In the genomic region with DNA sequence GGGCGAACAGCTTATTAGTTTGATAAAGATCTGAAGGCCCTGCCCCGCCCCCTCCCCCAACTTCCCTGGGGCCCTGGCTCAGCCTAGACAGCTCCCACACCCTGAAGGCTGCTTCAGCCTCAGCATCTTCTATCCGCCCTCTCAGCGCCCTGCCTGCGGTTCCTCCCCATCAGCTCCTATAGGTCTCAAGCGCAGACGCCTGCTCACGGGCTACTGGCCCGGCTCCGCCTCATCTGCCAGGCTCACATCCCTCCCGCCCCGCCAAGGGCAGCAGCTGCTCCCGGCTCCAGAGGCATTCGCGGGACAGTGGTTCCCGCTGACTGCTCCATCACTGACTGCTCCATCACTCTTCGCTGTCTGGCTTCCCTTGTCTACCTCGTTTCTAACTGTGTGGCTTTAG, we compare ENCODE assay signal across 9 mouse cellular contexts. TPM values are rescaled to one million over a fixed set of nuclear protein-coding genes. Genes with fewer than 3 reads are reported as not detected.
A peak's percentile ranks its signal among the peaks of the same experiment; 100 is the strongest.
DNase-seq lines count a peak whose midpoint lies in the region; ATAC-seq lines count a peak whose summit lies in the region.
"Had no signal": no experiment of that assay in that cellular context is flagged by ENCODE, and none has a peak within 500 bp of the region (broad histone marks: within the 10 kb centered on the region; RNA-seq: fewer than 3 reads in every experiment).

A gene (plus strand): TSS at position 190 of the 400 bp plus-strand sequence.

- WGBS in forebrain, embryonic 16.5 days: 5% methylated on average over 18 of the region's 18 CpGs
- 2% methylated on average over 18 of the region's 18 CpGs for WGBS in midbrain, embryonic 14.5 days

- no peak for DNase-seq in layer of hippocampus, adult 18-20 months (ENCODE audit: low spot score in 2 of 2)
- DNase-seq in layer of hippocampus, adult 8-10 months (ENCODE audit: low spot score in 2 of 2): no peak
- peak; percentile 67 for DNase-seq in embryo, embryonic 10 days (ENCODE audit: low spot score)
- peak; percentile 70 for DNase-seq in midbrain, embryonic 14.5 days
- DNase-seq in yolk sac, embryonic 10.5 days (ENCODE audit: low spot score): no peak
- DNase-seq in frontal cortex, postnatal 14 days (ENCODE audit: low spot score in 2 of 2): no peak
- DNase-seq in lung, adult 18-20 months: no peak

- H3K4me1 ChIP-seq in forebrain, embryonic 16.5 days (replicated peaks; ENCODE audit: control insufficient read depth, insufficient read depth, low read length): peaks cover 5% of the 10 kb centered on the region; the same call in 1 of the 2 replicates
- peaks cover 8% of the 10 kb centered on the region; the same call in 1 of the 2 replicates for H3K4me1 ChIP-seq in midbrain, embryonic 14.5 days (ENCODE audit: control insufficient read depth, insufficient read depth, low read length)

- H3K27me3 ChIP-seq in forebrain, embryonic 16.5 days (replicated peaks; ENCODE audit: control insufficient read depth, insufficient read depth, low read length): peaks cover 5% of the 10 kb centered on the region; the same call in 1 of the 2 replicates
- H3K27me3 ChIP-seq in midbrain, embryonic 14.5 days (ENCODE audit: control insufficient read depth, insufficient read depth, low read length): no peaks in the 10 kb centered on the region

- no peak for ATAC-seq in forebrain, embryonic 16.5 days
- ATAC-seq in midbrain, embryonic 14.5 days (ENCODE audit: low FRiP score, low TSS enrichment): no peak

- H3K9me3 ChIP-seq in forebrain, embryonic 16.5 days (ENCODE audit: control insufficient read depth, low read length): no peaks in the 10 kb centered on the region
- no peaks in the 10 kb centered on the region for H3K9me3 ChIP-seq in midbrain, embryonic 14.5 days (ENCODE audit: control insufficient read depth, low read length)

- H3K9ac ChIP-seq in forebrain, embryonic 16.5 days (replicated peaks; ENCODE audit: low read depth, low read length): peak within 1 kb of the TSS; percentile 46; the same call in 1 of the 2 replicates
- H3K9ac ChIP-seq in midbrain, embryonic 14.5 days (replicated peaks; ENCODE audit: low read length): peak within 1 kb of the TSS; percentile 39; the same call in 1 of the 2 replicates

- H3K36me3 ChIP-seq in forebrain, embryonic 16.5 days (ENCODE audit: control insufficient read depth, insufficient read depth): no peaks in the 10 kb centered on the region
- H3K36me3 ChIP-seq in midbrain, embryonic 14.5 days (ENCODE audit: control insufficient read depth, insufficient read depth, low read length): no peaks in the 10 kb centered on the region

- no peak within 1 kb of the TSS for H3K27ac ChIP-seq in forebrain, embryonic 16.5 days (ENCODE audit: low read length)
- no peak within 1 kb of the TSS for H3K27ac ChIP-seq in midbrain, embryonic 14.5 days (replicated peaks; ENCODE audit: low read depth, low read length)

- peak within 1 kb of the TSS; percentile 37 for H3K4me2 ChIP-seq in forebrain, embryonic 16.5 days (ENCODE audit: low read length)
- H3K4me2 ChIP-seq in midbrain, embryonic 14.5 days (ENCODE audit: low read length): peak within 1 kb of the TSS; percentile 50

- H3K4me3 ChIP-seq in forebrain, embryonic 16.5 days (replicated peaks; ENCODE audit: low read length): peak within 1 kb of the TSS; percentile 28
- H3K4me3 ChIP-seq in midbrain, embryonic 14.5 days (replicated peaks; ENCODE audit: low read depth, low read length): peak within 1 kb of the TSS; percentile 24

RNA-seq across cellular contexts. Expression of the gene that starts here (rescaled TPM):
- total RNA-seq in layer of hippocampus, adult 18-20 months (2021): 10 to 100 TPM; 10.7 to 18.4 TPM
- 10 to 100 TPM in 2 of 4 experiments, 1 to 10 TPM in 2; 5.9 to 14.5 (median 10.5) TPM for total RNA-seq in layer of hippocampus, adult 8-10 months (2022)
- polyA plus RNA-seq in forebrain, embryonic 16.5 days (2015; fragmentation: Nextera tagmentation; extraction: Ambion mirVana): 0.12 TPM in 1 of 2 replicates, not detected in the other
- polyA plus RNA-seq in midbrain, embryonic 14.5 days (2014; fragmentation: Nextera tagmentation; extraction: Ambion mirVana): 0.08 and 0.22 TPM in 2 replicates
- total RNA-seq: liver, adult 2 months had no signal
- polyA plus RNA-seq: liver, adult 2 months had no signal

Comparison
In these comparisons a context has a peak if more than half of its experiments do, and no peak if none do; other contexts are left out.
1. Peak in DNase-seq, H3K4me3 ChIP-seq, H3K9ac ChIP-seq and H3K4me2 ChIP-seq in midbrain, embryonic 14.5 days; RNA of the gene not detected or under 1 TPM.